Mouse (Mus musculus): Measurements from ENCODE around the gene Ammecr1.

DNA sequence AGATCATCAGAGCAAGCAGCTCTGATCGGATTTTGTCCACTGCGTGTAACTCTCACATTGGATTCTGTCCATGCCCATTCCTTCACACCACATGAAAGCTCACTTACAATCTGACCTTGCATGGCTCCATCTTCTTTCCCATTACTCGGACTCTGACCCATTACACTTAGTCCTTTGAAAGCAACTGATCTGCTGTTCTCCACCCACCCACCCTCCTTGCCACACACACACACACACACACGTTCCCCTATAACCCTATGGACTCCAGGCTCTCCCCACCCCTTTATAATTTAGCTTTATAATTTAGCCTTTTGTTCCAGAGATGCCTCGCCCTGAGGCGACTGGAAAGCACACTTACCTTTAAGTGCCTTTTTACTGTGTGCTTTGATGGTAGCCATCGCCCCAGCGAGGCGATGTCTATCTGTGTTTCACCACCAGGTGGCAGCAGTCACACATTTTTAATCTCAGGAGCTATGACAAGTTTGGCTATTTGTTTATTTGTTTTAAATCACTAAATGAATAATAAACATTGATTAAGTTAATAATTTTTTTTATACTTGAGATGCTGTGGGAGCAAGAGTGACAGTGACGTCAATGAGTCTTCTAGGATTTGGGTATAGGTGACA lies 148.4 kb downstream of the Ammecr1 start:
- TF ChIP-seq ZC3H11A (IDR thresholded peaks at IDR 0.05; ENCODE audit: borderline replicate concordance, low read depth, low read length) = 0 out of 2 replicates have a peak, but pooled peaks have one; percentile 11
- TF ChIP-seq CHD2 (IDR thresholded peaks at IDR 0.05; ENCODE audit: low read depth, low read length) = no peak

All from ES-E14 (cell line).